Mouse (Mus musculus) hindbrain, embryonic 12.5 days (tissue): ENCODE measurements around the gene Tbx4. TPM values are rescaled to one million over a fixed set of nuclear protein-coding genes. Genes with fewer than 3 reads are reported as not detected.
A peak's percentile ranks its signal among the peaks of the same experiment; 100 is the strongest.

Experiments used
- ATAC-seq: fragments of 200-750 bp; cut with Nextera tagmentation; 2 replicates; pipeline ENCODE4 v1.8.0; 2017; ENCODE audit warnings: moderate TSS enrichment; ENCODE audit not compliant: low FRiP score
- H3K27ac ChIP-seq: fragments of 300-500 bp; sonication (generic); 2 replicates; pipeline ENCODE4 v1.5.1; 2016; ENCODE audit warnings: mild to moderate bottlenecking
- H3K27me3 ChIP-seq: fragments of 300-500 bp; sonication (generic); 2 replicates; pipeline ENCODE4 v1.6.1; 2016; ENCODE audit warnings: mild to moderate bottlenecking
- H3K36me3 ChIP-seq: fragments of 300-500 bp; sonication (generic); 2 replicates; pipeline ENCODE4 v1.6.1; 2016; ENCODE audit warnings: mild to moderate bottlenecking
- H3K4me1 ChIP-seq: fragments of 300-500 bp; sonication (generic); 2 replicates; pipeline ENCODE4 v1.6.1; 2016
- H3K4me2 ChIP-seq: fragments of 300-500 bp; sonication (generic); replicated peaks from 2 replicates; pipeline ENCODE4 v1.6.1; 2016; ENCODE audit warnings: mild to moderate bottlenecking
- H3K4me3 ChIP-seq: fragments of 300-500 bp; sonication (generic); 2 replicates; pipeline ENCODE4 v1.5.1; 2016; ENCODE audit warnings: mild to moderate bottlenecking
- H3K9ac ChIP-seq: fragments of 300-500 bp; sonication (generic); 2 replicates; pipeline ENCODE4 v1.6.1; 2016; ENCODE audit warnings: mild to moderate bottlenecking, moderate library complexity
- H3K9me3 ChIP-seq: fragments of 300-500 bp; sonication (generic); replicated peaks from 2 replicates; pipeline ENCODE4 v1.6.1; 2016; ENCODE audit warnings: mild to moderate bottlenecking
- WGBS: fragments of 180-500 bp; shearing (Covaris S2); methylation state at CpG from one replicate; pipeline ENCODE4 v1.1.7; 2016; 5-methylcytosine and 5-hydroxymethylcytosine counted together
- polyA plus RNA-seq: library from polyadenylated mRNA; unstranded; fragments of >200 nt; fragmentation: Nextera tagmentation; extraction: Ambion mirVana; gene quantifications from 2 replicates; pipeline ENCODE4 v1.2.1, GENCODE M21; 2016

The Tbx4 gene
- polyA plus RNA-seq, 1 experiment from 2014 or later, result 0.57 TPM

- ATAC-seq, result no peak
- 2% methylated on average over 13 of the region's 13 CpGs for WGBS
- no peak overlapping the region for H3K27ac ChIP-seq
Observed at GRCm38 (mm10) chr11:85893400-85894135, 7.3 kb downstream of the Tbx4 start.

GRCm38 (mm10) chr11:85894136-85894530, 7.9 kb downstream of the Tbx4 start:
- no peak overlapping the region for H3K9ac ChIP-seq
- peaks cover 99% of the 10 kb centered on the region for H3K27me3 ChIP-seq
- no peaks in the 10 kb centered on the region for H3K36me3 ChIP-seq
- H3K4me3 ChIP-seq, result no peak overlapping the region
- peaks cover 15% of the 10 kb centered on the region for H3K4me1 ChIP-seq
- no peak overlapping the region for H3K27ac ChIP-seq
- WGBS, result 1% methylated on average over 3 of the region's 3 CpGs
- no peak for ATAC-seq
- H3K9me3 ChIP-seq, result no peaks in the 10 kb centered on the region
- H3K4me2 ChIP-seq, result no peak overlapping the region

More at GRCm38 (mm10) chr11:85893400-85894135, 7.3 kb downstream of the Tbx4 start:
- Histone ChIP-seq H3K9me3 (no peaks in the 10 kb centered on the region), H3K36me3 (no peaks in the 10 kb centered on the region), H3K9ac (no peak overlapping the region), H3K4me2 (no peak overlapping the region), H3K4me3 (no peak overlapping the region), H3K4me1 (peaks cover 15% of the 10 kb centered on the region), H3K27me3 (peaks cover 99% of the 10 kb centered on the region)

GRCm38 (mm10) chr11:85894731-85895545, 8.7 kb downstream of the Tbx4 start:
- H3K4me2 ChIP-seq, result peak overlapping the region; percentile 50
- H3K9me3 ChIP-seq, result no peaks in the 10 kb centered on the region
- H3K4me1 ChIP-seq, result peaks cover 13% of the 10 kb centered on the region
- 1% methylated on average over 43 of the region's 43 CpGs for WGBS
- no peak for ATAC-seq
- no peaks in the 10 kb centered on the region for H3K36me3 ChIP-seq
- H3K9ac ChIP-seq, result no peak overlapping the region
- peaks cover 98% of the 10 kb centered on the region for H3K27me3 ChIP-seq
- peak overlapping the region; percentile 22 for H3K4me3 ChIP-seq
- no peak overlapping the region for H3K27ac ChIP-seq

DNA sequence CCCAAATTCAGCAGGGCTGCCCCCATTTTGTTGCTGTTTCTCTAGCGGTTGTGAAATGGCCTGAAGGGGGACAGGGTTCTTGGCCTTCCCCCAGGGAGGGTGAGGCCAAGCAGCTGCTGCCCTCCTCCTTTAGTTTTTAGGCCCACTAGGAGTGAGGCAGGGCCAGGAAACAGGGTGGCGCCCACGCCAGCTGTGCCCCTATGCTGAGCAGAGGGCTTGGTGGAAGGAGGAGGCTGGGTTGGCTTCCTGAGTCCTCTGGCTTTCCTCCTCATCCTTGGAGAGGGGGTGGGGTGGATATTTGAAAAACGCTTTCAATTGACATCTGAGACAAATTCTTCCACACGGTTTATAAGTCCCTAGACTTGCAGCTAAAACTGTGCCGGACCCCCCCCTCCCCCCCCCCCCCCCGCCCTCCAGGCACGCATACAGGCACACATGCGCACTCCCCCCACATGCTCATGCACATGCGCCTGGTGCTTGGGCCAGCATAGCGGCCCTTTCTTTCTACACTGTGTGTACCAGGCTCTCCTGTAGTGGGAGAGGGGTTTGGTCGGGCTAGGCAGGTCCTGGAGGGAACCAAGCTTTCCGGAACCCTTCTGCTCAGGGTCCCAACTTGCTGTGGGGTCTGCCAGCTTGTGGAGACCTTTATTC, 10.2 kb downstream of the Tbx4 start:
- no peaks in the 10 kb centered on the region; the same call in 1 of the 2 replicates for H3K9me3 ChIP-seq
- no peak overlapping the region for H3K4me3 ChIP-seq
- peaks cover 8% of the 10 kb centered on the region for H3K4me1 ChIP-seq
- H3K27me3 ChIP-seq, result peaks cover 98% of the 10 kb centered on the region
- no peak overlapping the region for H3K4me2 ChIP-seq
- ATAC-seq, result no peak
- no peak overlapping the region for H3K9ac ChIP-seq
- H3K27ac ChIP-seq, result no peak overlapping the region
- WGBS, result 24% methylated on average over 11 of the region's 13 CpGs
- no peaks in the 10 kb centered on the region for H3K36me3 ChIP-seq

DNA sequence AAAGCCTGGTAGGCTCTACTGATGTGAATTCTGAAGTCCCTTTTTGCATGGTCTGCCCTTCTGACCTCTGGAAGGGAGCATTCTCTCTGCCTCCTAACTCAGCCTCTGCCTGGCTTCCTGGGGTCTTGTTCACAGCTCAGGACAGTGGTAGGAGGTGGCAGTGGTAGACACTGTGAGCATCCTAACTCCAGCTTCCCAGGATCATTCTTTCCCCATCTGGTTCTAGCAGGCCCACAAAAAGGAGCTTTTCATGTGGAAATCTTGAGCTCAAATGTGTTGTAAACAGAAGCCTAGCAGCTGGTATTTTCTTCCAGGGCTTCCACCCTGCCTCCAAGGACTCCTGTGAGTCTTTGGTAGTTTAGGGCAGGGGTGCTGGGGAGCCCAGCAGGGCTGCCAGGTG, 14.1 kb downstream of the Tbx4 start:
- Histone ChIP-seq H3K27me3 (peaks cover 68% of the 10 kb centered on the region), H3K36me3 (no peaks in the 10 kb centered on the region), H3K4me3 (no peak overlapping the region), H3K27ac (no peak overlapping the region), H3K4me2 (no peak overlapping the region), H3K4me1 (peaks cover under 1% of the 10 kb centered on the region; the same call in 1 of the 2 replicates), H3K9ac (no peak overlapping the region), H3K9me3 (no peaks in the 10 kb centered on the region; the same call in 1 of the 2 replicates)
- no peak for ATAC-seq

DNA sequence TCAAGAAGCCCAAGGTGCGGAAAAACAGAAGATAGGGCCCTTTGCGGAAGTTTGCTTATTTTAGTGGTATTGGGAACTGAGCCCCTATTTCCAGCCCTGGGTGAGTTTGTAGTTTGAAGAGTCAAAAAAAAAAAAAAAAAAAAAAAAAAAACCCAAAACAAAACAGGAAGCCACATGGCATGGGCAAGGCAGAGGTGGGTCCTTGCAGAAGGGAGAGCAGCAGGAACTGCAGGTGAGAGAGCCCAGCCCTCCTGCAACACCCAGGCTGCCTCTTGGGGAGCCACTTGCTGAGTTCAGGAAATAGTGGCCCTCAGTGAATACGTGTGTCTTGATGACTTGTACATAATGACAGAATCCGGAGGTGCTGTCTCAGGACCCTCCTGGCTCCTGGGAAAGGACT, 23.3 kb downstream of the Tbx4 start:
- 0 out of 2 replicates have a peak, but pooled peaks cover 10% of the 10 kb centered on the region for H3K27me3 ChIP-seq
- H3K4me1 ChIP-seq, result peaks cover 9% of the 10 kb centered on the region
- no peak for ATAC-seq
- no peak overlapping the region for H3K4me3 ChIP-seq
- 60% methylated on average over 4 of the region's 4 CpGs for WGBS
- H3K36me3 ChIP-seq, result no peaks in the 10 kb centered on the region
- no peak overlapping the region for H3K4me2 ChIP-seq
- no peak overlapping the region for H3K27ac ChIP-seq
- H3K9me3 ChIP-seq, result no peaks in the 10 kb centered on the region
- no peak overlapping the region for H3K9ac ChIP-seq

- no peak overlapping the region for H3K4me2 ChIP-seq
- ATAC-seq, result no peak
- 0 out of 2 replicates have a peak, but pooled peaks cover 10% of the 10 kb centered on the region for H3K27me3 ChIP-seq
- H3K4me3 ChIP-seq, result no peak overlapping the region
- no peak overlapping the region for H3K27ac ChIP-seq
- H3K36me3 ChIP-seq, result no peaks in the 10 kb centered on the region
- no peak overlapping the region for H3K9ac ChIP-seq
- H3K9me3 ChIP-seq, result no peaks in the 10 kb centered on the region
- WGBS, result 38% methylated on average over 10 of the region's 10 CpGs
- H3K4me1 ChIP-seq, result peaks cover 9% of the 10 kb centered on the region
Observed at GRCm38 (mm10) chr11:85910133-85910532, 23.9 kb downstream of the Tbx4 start.

- no peak for ATAC-seq
- WGBS, result 92% methylated on average over 7 of the region's 7 CpGs
- Histone ChIP-seq H3K4me3 (no peak overlapping the region), H3K9ac (no peak overlapping the region), H3K27ac (no peak overlapping the region), H3K9me3 (no peaks in the 10 kb centered on the region), H3K4me2 (no peak overlapping the region), H3K4me1 (peaks cover 38% of the 10 kb centered on the region), H3K36me3 (no peaks in the 10 kb centered on the region), H3K27me3 (0 out of 2 replicates have a peak, but pooled peaks cover 10% of the 10 kb centered on the region)
Observed at GRCm38 (mm10) chr11:85913506-85913905, 27.3 kb downstream of the Tbx4 start.

DNA sequence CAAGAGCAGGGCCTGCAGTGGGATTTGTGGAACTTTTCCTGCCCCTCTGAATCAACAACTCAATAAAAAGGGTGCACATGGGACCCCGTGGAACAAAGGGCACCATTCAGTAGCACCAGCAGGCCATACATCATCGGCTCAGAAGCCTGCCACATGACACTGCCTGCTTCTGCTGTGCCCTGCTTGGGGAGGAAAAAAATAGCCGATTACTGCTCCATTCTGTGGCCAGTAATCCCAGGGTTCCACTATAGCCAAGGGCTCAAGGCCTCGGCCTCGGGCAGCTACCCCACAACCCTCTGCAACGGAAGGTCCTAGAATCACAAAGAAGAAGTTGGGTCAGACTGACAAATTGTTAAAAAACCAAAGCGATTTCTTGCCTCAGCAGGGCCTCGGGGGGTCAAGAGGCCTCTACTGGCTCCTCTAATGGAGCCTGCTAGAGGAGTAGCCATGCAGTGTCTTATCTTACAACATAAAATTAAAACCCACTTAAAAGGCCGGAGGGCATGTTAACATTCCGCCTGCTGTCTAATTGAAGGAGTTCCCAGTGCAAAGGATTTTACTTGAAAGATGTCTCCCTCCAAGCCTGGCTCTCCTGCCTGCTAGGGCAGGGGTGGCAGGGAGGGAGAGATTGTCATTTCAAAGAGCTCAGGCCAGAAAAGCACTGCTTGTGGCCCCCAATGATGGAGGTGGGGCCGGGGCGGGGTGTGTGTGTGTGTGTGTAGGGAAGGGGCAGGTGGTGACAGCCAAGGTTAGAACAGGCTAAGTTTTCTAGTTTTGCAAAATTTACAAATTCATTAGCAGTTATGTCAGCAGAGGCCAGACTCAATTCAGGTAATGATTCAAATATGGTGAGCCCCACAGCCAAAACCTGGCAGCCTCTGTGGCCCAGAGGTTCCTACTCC, 31.1 kb downstream of the Tbx4 start:
- H3K9me3 ChIP-seq, result no peaks in the 10 kb centered on the region
- no peak overlapping the region for H3K4me3 ChIP-seq
- peaks cover 35% of the 10 kb centered on the region for H3K4me1 ChIP-seq
- H3K9ac ChIP-seq, result no peak overlapping the region
- 20% methylated on average over 12 of the region's 12 CpGs for WGBS
- peak overlapping the region; percentile 27; the same call in 1 of the 2 replicates for H3K4me2 ChIP-seq
- H3K27ac ChIP-seq, result peak overlapping the region; percentile 72
- ATAC-seq, result 0 out of 2 replicates have a peak, but pooled peaks have one; percentile 32
- H3K27me3 ChIP-seq, result peaks cover 15% of the 10 kb centered on the region; the same call in 1 of the 2 replicates
- H3K36me3 ChIP-seq, result no peaks in the 10 kb centered on the region

GRCm38 (mm10) chr11:85917993-85918325, 31.7 kb downstream of the Tbx4 start:
- no peaks in the 10 kb centered on the region for H3K9me3 ChIP-seq
- peak; percentile 27; the same call in 1 of the 2 replicates for ATAC-seq
- H3K27ac ChIP-seq, result peak overlapping the region; percentile 72
- peaks cover 35% of the 10 kb centered on the region for H3K4me1 ChIP-seq
- WGBS, result 5% methylated on average over 11 of the region's 11 CpGs
- H3K27me3 ChIP-seq, result peaks cover 21% of the 10 kb centered on the region
- no peaks in the 10 kb centered on the region for H3K36me3 ChIP-seq
- no peak overlapping the region for H3K9ac ChIP-seq
- H3K4me2 ChIP-seq, result peak overlapping the region; percentile 27; the same call in 1 of the 2 replicates
- no peak overlapping the region for H3K4me3 ChIP-seq

DNA sequence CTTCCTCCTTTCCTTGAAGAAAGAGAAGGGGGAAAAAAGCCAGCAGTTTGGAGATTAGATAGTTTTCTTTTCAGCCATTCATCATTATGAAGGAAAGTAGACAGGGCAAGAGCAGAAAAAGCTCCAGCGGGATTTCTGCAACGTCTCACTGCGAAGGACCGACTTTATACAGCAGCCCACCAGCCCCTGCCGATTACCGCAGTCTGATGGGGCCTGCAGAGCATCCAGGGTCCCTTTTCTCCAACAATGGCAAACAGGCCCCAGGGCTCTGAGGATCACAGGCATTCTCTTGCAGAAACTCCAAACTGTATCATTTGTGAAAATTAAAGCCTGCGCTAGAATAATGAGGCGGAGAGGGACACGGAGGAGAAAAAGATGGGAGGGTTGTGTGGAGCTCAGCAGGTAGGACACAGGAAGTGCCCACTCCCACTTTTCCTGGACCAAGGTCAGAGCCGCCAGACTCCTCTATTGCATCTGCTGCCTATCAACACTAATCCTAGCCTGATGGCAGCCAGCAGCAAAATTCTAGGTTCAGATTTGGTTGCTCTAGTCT, 32.2 kb downstream of the Tbx4 start:
- 0 out of 2 replicates have a peak, but pooled peaks have one; percentile 20 for ATAC-seq
- peaks cover 26% of the 10 kb centered on the region for H3K27me3 ChIP-seq
- no peak overlapping the region for H3K9ac ChIP-seq

More for the DNA sequence above, 32.2 kb downstream of the Tbx4 start:
- Histone ChIP-seq H3K27ac (peak overlapping the region; percentile 72), H3K36me3 (no peaks in the 10 kb centered on the region), H3K9me3 (no peaks in the 10 kb centered on the region), H3K4me2 (0 out of 2 replicates have a peak overlapping the region, but pooled peaks have one; percentile 27), H3K4me1 (peaks cover 35% of the 10 kb centered on the region), H3K4me3 (no peak overlapping the region)
- WGBS, result 37% methylated on average over 10 of the region's 10 CpGs
